Mouse (Mus musculus) cerebellum, adult 11-12 months (tissue): ENCODE results near the gene Fthl17c.
"Not testable (repeated sequence)": the region's sequence is repeated elsewhere in the genome, so short reads cannot be mapped to it uniquely, and the experiment has no call there.

Source experiments
- DNase-seq: peaks from one replicate; pipeline ENCODE4 v3.0.0; 2022

Gene Fthl17c

GRCm38 (mm10) chrX:8976459-8976858 is at the start of gene Fthl17c:
TSS of gene Fthl17c (minus strand) at chrX:8976559.
- not testable (repeated sequence) for DNase-seq

DNA sequence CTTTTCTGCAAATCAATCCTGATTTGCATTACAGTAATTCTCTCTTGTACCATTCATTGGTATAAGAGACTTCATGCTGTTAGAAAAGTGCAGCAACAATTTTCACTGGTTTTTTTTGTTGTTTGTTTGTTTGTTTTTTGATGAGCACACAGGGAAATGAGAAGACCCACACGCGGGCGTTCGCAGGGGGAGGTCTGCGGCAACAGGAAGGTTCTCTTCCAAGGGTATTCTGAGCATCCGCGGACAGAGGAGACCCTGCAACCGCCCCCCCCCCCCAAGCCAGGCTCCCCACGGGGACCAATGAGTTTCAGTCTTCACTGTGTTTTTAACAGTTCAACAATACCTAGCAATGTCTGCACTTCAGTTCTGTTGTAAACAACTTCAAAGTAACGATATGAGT is 43.1 kb upstream of the Fthl17c start:
- DNase-seq: no peak

DNA sequence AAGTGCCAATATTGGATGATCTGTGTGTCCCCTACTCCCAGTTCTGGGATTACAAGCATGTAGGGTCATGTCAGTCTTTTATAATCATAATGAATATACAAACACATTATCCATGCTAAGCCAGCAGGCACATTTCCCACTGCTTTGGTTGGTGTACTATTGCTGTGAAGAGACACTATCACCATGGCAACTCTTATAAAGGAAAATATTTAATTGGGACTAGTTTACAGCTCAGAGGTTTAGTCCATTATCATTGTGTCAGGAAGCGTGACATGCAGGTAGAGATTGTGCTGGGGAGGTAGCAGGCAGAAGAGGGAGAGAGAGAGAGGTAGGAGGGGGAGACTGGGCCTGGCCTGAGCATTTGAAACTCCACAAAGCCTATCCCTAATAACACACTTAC is 39.7 kb upstream of the Fthl17c start:
- DNase-seq: no peak

GRCm38 (mm10) chrX:8986655-8987054 is 10.3 kb upstream of the Fthl17c start, which contains the start of gene Fthl17d:
TSS of gene Fthl17d (minus strand) at chrX:8986755.
- not testable (repeated sequence) for DNase-seq

DNA sequence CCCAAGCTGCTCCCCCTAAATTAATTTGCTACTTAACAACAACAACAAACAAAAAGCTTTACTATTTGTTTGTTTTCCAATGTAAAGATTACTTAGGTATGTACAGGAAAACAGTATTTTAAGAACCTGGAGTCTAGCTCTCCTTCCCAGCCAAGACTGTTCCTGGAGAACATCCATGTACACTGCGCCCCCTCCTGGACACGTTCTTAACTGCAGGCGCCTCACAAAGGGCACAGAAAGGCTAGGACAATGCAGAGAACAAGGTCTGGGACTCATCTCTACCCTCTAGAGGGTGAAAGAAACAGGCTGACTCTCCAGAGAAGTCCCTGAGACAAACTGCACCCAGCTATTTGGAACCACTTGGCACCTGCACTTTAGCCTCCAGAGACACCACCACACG is 11.7 kb downstream of the Fthl17c start:
- not testable (repeated sequence) for DNase-seq

- DNase-seq: not testable (repeated sequence)
Measured at GRCm38 (mm10) chrX:8962875-8963274, 13.5 kb downstream of the Fthl17c start, which contains the start of gene Fthl17b. TSS of gene Fthl17b (minus strand) at chrX:8962975.

- peak; percentile 58 for DNase-seq
Measured at GRCm38 (mm10) chrX:8948130-8948805, 28.1 kb downstream of the Fthl17c start.

DNA sequence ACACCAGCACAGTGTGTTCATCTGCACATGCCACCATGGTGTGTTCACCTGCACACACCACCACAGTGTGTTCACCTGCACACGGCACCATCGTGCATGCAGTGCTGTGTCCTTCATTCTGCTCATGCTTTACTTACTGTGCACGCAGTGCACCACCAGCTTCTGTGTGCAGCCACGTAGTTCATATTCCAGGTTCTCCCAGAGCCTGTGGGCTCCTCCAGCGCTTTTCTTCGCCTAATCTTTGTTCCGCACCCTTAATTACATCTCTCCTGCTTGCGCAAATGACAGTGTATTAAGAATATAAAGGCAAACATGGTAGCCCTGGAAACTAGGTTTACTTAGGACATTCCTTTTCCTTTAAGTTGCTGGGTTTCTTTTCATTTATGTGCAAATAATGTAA is 32.3 kb downstream of the Fthl17c start:
- DNase-seq: no peak

DNA sequence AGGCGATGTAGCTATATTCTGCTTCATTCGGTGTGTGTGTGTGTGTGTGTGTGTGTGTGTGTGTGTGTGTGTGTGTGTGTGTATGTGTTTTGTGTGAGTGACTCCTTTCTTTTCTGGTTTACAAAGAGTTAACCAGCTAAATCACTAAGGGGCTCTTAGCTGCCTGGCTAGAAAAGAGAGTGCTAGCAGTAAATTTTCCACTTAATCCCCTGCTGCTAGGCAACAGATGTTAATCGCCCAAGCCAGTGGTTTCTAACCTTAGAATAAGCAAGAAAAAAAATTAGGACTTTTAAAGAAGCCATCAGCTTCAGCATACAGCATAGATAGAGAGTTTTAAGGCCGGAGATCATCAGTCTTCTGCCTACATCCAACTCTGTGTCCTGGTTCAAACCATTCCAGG is 49.1 kb downstream of the Fthl17c start:
- DNase-seq: no peak
